Mouse (Mus musculus) small intestine, adult 2 months (tissue): Measurements from ENCODE around the gene Carmil2.

Source experiments
- CTCF ChIP-seq: fragments of 200-500 bp; IDR thresholded peaks from 2 replicates; pipeline ENCODE4 v1.5.1; 2012; ENCODE audit warnings: low read depth, mild to moderate bottlenecking, control low read depth, inconsistent platforms, low read length, moderate library complexity, mixed read lengths; ENCODE audit not compliant: insufficient replicate concordance, insufficient read length; ENCODE audit errors: extremely low read depth
- POLR2A ChIP-seq: fragments of 200-500 bp; IDR thresholded peaks from 2 replicates; pipeline ENCODE4 v1.6.1; 2012; ENCODE audit warnings: low read depth, mild to moderate bottlenecking, control low read depth, inconsistent platforms, low read length, moderate library complexity

DNA sequence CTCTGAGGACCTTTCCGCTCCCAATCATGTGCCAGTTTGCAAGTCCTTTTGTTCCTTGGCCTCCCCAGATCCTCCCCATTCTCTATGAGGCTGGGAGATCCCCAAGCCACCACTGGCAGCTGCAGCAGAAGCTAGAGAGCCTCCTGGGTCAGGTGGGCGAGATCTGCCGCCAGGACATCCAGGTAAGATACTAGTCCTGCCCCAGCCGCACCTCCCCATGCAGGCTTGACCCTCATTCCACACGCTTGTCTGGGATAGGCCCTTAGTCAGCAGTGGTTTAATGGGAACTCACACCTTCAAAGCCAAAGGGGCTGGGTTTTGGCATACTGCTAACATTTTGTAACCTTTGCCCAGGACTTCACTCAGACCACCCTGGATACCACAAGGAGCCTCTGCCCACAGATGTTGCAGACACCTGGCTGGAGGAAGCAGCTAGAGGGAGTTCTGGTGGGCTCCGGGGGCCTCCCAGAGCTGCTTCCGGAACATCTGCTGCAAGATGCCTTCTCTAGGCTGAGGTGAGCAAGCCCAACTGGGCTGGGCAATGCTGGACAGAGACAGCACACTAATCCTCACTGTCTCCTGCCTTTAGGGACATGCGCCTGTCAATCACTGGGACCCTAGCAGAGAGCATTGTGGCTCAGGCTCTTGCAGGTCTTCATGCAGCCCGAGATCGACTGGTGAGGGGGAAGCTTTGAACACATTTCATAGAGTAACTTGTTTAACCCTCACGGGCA is 6.5 kb downstream of the Carmil2 start:
- TF ChIP-seq CTCF (no peak), POLR2A (no peak)
